Mouse (Mus musculus): ENCODE results near the gene Ube2k.

Ube2k gene

DNA sequence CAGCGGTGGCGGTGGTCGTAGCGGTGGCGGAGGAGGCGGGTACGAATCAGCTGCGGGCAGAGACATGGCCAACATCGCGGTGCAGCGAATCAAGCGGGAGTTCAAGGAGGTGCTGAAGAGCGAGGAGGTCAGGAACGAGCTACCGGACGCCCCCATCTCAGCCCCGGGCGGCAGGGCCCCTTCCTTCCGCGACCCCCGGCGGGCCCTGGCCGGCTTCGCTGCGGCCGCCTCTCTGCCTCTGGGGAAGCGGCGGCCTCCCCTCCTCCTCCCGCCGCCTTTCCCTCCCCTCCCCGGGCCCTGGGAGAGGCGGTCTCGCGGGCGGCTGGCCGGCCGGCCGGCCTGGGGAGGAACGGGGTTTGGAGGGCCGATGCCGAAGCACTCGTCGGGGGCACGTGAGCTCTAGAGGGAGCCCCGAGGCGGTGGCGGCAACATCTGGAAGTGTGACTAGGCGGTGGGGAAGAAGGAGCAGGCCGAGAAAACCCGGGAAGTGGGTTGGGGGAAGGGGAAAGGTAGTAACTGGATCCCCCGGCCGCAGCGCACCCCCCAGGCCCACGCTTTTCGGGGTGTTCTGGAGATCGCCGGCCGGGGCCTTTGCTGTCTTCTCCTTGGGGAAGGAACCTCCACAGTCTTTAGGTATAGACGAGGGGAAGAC is 513 bp downstream of the Ube2k start:
- CTCF ChIA-PET = no interaction called here

DNA sequence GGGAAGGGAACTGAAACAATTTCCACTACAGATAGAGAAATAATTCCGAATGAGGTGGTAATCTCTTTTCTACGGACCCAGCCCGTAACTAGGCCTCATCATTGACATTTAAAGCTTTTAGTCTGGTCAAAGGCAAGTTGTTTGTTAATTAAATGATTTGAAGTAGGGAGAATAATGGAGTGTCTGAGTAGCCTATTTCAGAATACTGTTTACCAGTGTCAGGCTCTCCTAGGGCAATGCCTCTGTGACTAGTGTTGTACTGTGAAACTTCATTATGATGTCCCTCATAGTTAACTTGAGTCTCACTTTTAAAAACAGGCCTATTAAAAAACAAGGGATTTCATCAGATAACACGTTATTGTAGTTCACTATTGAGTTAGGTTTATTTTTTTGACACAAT is 1.1 kb downstream of the Ube2k start:
- CTCF ChIA-PET = no interaction called here

DNA sequence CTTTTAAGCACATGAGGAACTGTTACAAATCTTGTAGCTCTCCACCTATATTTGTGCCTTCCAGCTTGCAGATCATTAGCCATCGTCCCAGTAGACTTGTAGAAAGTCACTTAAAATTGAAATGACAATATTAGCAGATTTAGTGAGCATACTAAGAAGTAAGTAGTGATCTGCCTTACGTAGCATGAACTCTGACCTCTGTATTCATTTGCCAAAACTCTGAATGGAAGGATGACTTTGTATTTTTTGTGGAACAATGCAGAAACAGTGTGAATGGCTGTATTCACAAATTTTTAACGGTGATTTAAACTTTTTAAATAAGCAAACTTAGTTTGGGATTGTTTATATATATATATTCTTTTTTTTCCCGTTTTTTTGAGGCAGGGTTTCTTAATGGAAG is 1.8 kb downstream of the Ube2k start:
- CTCF ChIA-PET = no interaction called here

DNA sequence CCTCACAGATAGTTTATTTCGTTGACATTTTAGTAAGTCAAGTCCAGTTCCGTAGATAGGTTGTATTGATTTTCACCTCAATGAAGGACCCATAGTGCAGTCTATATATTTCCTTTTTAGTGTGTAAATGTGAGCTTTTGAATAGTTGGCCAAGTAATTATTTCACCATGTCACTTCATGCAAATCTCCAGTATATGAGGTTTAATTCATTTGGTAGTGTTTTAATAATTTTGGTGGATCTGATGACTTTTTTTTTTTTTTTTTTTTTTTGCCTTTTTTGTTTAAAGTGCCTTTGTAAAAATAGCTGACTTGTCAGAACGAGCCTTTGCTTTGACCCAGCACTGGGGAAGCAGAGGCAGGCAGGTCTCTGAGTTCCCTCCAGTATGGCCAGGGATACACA is 2.8 kb downstream of the Ube2k start:
- CTCF ChIA-PET = interaction anchor here (0.6 to 0.7 kb wide), 7 partner anchors 14 to 1628 kb away, joined by 4 to 23 read pairs (median 4); no protein-coding TSS in a partner anchor

DNA sequence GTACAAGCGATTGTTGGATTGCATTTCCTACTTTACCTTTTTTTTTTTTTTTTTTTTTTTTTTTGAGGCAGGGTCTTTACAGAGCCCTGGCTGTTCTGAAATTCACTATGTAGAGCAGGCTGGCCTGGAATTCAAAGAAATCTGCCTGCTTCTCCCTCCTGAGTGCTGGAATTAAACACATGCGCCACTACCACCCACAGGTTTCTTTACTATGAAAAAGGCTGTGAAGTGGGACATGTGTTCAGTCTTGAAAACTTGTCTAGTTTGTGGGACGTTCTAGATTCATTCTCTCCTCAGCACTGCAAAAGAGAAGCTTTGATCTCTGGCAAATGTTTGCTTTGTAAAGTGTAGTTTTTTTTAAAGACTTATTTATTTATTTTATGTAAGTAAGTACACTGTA is 4.9 kb downstream of the Ube2k start:
- CTCF ChIA-PET = interaction anchor here (0.6 kb wide), 1 partner anchor 157 kb away, joined by 3 read pairs; no protein-coding TSS in a partner anchor

DNA sequence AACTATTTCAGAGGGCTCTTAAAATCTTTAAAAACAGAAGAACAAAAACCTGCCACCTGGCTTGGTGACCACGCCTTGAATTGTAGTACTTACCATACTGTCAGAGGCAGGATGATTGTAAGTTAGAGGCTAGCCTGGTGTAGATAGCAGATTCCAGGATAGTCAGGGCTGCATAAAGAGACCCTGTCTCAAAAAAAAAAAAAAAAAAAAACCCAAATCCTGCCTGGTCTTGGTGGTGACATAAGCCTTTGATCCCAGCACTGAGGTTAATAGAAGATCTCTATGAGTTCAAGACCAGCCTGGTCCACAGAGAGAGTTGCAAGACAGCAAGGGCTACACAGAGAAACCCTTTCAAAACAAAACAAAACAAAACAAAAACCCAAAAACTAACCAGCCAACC is 6.5 kb downstream of the Ube2k start:
- CTCF ChIA-PET = no interaction called here

DNA sequence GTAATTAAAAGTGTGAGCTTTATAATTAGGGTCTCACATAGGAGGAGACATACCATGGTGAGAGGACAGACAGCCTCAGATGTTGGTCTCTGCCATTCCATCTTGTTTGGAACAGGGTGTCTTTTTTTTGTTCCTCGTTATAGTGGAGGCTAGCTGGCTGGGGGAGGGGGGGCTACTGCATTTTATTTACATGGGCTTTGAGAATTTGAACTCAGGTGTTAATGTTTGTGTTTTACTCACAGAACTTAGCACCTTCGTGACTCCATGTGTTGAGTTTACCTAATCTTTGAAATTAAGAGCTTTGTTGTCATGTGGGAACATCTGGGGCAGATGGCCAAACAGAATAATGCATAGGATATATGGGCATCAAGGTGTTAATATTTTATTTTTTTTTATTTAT is 7.6 kb downstream of the Ube2k start:
- CTCF ChIA-PET = no interaction called here

DNA sequence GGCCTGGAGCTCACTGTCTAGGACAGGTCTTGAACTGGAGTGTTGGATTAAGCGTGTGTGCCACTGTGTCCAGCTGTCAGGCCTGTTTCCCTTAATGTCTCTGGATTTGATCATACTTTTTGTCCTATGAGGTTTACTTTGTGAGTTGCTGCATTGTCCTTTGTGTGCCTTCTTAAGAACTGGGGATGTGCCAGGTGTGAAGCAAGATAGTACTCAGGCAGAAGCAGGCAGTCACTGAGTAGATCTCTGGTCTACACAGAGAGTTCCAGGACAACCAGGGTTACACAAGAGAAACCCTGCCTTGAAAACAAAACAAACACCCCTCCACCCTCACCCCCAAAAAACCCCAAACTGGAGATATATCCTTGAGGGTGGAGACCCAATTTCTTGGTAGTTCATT is 12.6 kb downstream of the Ube2k start:
- CTCF ChIA-PET = interaction anchor here (0.6 kb wide), 1 partner anchor 270 kb away, joined by 3 read pairs; no protein-coding TSS in a partner anchor

DNA sequence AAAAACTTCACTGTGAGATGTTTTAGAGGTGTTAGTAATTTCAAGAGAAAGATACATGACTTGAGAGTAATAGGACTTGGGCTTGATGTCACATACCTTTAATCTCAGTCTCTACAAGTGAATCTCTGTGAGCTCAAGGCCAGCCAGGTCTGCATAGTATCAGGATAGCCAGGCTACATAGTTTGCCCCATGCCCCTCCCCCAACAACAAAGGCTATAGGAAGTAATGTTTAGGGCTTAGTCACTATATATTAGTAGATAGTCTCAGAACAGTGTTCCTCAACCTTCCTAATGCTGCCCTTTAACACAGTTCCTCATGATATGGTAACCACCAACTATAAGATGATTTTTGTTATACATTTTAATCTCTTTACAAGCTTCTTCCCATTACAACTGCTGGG is 20.1 kb downstream of the Ube2k start:
- CTCF ChIA-PET = no interaction called here

DNA sequence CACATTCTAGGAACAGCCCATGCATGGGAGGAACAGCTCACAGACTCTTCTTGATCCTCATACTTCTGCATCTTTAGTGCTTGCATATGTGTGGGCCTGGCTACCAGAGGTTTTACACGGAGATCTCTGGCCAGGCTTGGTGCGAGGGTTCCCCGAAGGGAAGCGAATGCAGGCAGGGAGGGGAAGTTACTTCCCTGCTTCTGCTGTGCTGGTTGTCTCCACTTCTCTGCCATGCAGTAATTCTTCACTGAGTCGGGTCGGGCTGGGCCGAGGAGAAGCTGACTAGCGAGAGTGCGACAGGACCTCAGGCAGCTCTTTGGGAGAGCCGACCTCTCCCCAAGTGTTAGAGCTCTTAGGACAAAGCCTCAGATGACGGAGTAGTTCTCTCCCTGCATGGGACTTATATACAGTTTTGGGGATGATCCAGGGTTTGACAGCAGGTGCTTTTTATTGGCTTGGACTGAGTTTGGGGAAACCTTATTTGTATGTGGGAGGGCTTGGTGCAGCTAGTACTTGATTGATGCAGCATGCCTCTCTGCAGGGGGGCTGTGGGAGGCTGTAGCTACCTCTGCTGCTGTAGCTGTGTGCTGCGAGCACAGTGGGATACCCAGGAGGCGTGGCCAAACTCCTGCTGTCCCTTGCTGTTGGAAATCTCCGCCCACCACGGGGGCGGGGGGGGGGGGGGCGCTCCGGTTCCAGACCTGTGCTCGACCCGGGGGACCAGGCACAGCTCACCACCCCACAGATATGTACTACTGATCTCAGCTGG is 24.3 kb downstream of the Ube2k start:
- CTCF ChIA-PET = interaction anchor here (0.6 kb wide), 1 partner anchor 283 kb away, joined by 5 read pairs; no protein-coding TSS in a partner anchor

DNA sequence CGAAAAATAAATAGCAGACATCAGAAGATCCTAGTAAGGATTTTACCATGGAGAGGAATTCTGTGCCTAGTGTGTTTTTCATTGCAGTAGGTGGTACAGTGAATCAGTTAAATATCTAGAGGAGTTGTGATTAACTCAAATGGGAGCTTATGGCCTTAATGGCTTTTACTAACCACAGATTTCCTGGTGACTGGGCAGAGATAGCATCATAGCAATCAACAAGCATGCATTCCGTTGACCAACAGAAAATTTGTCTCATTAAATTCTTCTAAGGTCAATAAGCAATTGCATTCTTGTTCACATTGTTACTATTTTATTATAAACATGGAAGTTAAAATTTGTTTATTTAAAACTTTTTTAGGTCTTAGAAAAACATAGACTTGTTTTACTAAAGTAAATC is 28.5 kb downstream of the Ube2k start:
- CTCF ChIA-PET = no interaction called here

DNA sequence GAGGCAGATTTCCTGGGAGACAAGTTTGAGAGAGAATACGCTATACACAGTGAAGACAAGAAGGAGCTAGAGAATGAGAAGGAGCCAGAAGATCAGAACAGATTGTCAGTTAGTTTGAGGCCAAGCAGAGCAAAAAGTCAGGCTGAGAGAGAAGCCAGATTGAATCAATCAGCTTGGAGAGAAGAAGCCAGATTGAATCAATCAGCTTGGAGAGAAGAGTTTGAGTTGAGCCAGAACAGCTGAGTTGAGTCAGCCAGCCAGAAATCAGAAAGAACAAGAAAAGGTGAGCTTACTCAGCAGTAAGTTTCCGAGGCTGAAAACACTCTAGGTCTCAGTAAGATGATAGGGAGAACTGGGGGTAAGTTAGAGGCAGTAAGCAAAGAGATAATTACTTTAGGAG is 37.8 kb downstream of the Ube2k start:
- CTCF ChIA-PET = interaction anchor here (0.5 kb wide), 1 partner anchor 218 kb away, joined by 3 read pairs; no protein-coding TSS in a partner anchor

DNA sequence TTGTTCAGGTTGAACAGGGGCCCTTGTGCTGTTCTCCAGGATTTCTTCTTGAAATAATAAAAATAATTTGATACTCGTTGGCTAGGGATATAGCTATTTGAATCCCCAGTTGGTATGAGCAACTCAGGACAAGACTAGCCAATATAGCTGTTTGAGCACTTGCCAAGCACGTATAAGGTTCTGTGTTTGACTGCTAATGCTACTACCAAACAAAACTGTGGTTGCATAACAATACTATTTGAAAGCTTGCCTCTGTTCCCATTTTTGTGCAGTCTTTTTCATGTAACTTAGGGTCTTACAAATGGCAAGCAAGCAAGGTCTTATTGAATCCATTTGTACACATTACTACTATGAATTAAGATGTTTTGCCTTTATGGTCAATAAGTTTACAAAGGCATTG is 38.9 kb downstream of the Ube2k start:
- CTCF ChIA-PET = interaction anchor here (0.6 kb wide), 1 partner anchor 172 kb away, joined by 3 read pairs; no protein-coding TSS in a partner anchor

DNA sequence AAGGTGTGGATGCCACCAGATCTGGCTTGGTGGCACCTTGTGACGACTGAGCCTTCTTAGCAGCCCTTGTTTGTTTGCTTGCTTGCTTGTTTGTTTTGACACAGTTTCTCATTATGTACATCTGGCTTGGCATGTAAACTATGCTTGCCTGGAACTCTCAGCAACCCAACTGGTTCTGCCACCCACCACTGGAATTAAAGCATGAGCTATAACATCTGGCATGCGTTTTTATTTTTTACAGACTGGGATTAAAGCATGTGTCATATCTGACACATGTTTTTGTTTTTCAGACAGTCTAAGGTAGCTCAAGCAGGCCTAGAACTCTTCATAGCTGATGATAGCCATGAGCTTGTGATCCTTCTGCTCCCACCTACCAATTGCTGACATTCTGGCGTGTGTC is 41.5 kb downstream of the Ube2k start:
- CTCF ChIA-PET = interaction anchor here (0.7 kb wide), 1 partner anchor 214 kb away, joined by 9 read pairs; no protein-coding TSS in a partner anchor

DNA sequence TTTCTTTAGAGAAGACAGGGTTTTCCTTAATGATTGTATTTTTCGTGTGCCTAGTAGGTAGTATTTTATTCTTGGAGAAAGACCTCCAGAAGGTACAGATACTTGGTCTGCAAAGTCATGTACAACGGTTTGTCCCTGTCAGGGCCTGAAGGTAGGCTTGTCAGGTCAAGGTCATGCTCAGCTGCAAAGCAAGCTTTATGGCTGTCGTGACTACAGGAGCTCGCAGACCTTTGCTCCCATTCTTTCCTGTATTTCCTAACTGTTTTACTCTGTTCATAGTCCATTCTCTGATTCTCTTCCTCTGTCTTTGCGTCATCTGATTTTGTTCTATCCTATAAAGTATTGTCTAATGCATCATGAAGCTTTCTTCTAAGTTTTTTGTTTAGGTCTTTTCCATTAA is 49.3 kb downstream of the Ube2k start:
- CTCF ChIA-PET = no interaction called here

DNA sequence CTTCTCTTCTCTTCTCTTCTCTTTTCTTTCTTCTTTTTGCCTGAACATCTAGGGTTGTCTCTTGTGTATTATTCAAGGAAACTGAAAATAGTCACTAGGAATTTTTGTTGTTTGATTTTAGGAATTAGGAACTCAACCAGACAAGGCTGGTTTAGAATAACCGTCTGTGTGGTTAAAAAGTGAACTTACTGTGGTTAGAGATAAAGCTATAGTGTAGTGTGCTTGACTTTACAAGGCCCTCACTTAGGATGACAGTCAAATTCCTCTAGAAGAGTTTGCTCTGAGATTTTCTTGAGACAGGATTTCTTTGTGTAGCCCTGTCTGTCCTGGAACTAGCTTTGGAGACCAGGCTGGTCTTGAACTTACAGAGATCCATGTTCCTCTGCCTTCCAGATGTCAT is 53.2 kb downstream of the Ube2k start:
- CTCF ChIA-PET = no interaction called here

DNA sequence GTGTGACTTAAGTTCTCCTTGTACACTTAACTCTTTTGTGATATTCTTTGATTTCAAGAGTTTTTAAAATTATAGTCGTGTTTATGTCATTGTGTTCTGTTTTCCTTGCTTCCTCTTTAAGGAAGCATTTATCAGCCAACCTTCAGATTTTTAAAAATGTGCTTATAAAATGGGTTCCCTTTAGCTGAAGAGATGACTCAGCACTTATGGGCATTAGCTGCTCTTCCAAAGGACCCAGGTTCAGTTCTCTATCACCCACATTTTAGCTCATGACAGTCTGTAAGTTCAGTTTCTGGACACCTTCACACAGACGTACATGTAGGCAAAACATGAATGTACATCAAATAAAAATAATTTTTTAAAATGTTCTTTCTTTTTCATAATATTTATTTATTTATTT is 55.4 kb downstream of the Ube2k start:
- CTCF ChIA-PET = no interaction called here

DNA sequence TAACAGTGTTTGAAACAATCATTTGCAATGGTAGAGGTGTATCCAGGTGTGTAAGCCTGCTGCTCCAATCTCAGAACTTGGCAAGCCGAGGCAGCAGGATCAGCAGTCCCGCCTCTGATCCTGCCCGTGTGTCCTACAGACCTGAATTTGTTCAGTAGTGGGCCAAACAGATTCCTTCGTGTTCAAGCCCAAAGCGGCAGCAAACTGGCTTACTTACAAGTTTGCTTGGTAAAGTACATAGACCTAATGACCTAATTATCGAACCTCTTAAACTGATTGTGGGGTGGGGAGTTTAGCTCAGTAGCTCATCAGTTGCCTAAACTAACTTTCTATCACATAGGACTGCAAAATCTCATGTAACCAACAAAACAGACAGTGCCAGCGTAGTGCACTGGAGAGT is 62.6 kb downstream of the Ube2k start:
- CTCF ChIA-PET = interaction anchor here (0.6 kb wide), 1 partner anchor 93 kb away, joined by 6 read pairs; no protein-coding TSS in a partner anchor

DNA sequence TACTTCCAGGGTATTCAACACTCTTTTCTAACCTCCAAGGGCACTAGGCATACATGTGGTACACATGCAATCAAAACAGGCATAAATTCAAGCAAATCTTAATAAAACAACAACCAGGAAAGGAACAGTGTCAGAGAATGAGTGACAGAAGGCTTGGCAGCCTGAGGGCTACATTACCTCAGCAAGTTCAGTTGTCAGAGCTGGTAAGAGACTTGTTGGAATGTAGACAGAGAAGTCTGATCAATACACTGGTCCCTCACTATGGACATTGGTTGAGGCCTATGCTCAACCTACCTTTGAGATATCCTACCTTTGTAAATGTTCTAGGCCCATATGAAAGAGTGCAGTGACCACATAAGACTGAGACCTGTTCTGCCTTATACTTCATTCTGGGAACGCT is 69.8 kb downstream of the Ube2k start:
- CTCF ChIA-PET = no interaction called here

DNA sequence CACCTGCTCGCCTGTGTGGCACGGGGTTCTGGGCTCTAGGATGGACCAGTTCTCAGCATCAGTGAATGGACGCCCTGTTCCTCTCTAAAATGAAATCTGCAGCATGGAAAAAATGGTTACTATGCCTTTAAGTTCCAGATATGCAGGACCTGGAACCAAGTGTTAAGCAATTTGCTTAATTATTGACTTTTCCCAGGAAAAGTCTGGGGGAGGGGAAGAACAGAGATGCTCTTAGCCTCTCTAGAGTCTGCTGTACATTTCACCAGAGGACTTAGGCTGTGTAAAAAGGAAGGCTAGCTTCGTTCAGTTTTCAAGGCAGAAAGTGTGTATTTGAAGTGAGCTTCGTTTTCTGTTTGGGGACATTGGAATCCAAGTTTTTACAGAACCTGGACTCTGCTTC is 72.7 kb downstream of the Ube2k start:
- CTCF ChIA-PET = no interaction called here

DNA sequence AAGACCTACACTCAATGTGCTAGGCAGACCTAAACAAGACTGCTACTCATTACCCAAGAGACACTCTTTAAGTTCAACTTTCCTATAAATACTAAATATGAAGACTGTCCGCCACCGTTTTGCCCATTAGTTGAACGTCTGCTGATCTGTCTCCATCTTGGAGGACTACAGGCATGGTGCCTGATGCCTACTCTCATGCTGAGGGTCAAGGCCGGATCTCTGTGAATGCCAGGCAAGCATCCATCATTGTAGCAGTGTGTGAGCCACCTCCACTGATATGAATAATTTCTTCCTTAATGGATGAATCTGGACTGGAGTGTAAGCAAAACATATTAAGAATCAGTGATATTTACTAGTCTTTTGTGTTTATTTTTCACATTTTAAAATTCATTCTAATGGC is 73.5 kb downstream of the Ube2k start:
- CTCF ChIA-PET = no interaction called here

DNA sequence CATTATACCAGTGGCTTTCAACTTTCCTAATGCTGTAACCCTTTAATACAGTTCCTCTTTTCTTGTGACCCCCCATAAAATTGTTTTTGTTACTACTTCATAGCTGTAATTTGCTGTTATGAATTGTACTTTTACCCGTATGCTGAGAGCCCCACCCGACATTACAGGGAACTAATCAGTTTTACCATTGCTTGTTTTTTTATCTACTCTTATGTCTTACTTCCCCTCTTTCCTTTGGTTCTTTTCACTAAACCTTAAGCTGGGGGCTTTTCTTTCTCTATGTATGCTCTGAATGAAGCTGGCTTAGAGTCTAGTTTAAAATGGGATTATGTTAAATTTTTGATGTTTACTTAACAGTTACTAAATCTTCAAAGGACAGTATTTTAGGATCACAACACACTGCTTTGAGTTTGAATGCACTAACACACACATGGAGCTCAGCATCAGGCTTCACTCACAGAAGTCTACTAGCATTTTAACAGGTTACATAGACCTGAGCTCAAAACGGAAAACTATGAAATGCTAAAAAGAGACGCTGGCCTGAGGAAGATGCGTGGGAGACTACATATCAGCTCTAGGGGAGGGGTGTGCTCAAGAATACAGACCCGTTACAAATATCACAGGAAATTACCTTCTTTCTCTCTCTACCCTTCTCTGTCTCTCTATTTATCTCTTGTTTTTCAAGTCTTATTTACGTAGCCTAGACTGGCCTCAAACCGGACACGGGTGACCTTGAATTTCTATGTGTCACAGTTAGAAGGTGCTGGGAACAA is 76.3 kb downstream of the Ube2k start:
- CTCF ChIA-PET = no interaction called here

DNA sequence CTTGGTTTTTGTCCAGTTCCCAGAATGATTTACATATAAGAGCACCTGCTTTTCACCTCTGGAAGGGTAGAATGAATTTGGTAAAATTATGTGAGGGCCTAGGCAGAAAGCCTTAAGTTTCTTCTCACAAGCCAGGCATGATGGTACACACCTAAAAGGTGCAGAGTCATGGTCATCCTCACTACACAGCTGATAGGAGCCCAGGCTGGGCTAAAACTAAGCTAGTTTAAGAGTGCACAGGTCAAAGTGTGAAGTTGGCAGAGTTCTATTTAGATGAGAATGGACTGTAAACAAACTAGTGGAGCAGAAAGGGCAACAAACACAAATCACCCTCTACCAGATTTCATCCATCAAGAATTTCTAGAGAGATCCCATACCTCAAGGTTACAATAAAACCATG is 87.3 kb downstream of the Ube2k start:
- CTCF ChIA-PET = no interaction called here
